Mouse (Mus musculus) liver, adult 2 months (tissue): ENCODE results near the gene Sall2.
A peak's percentile ranks its signal among the peaks of the same experiment; 100 is the strongest.

Experiments used
- CTCF ChIP-seq: fragments of 200-500 bp; IDR thresholded peaks from 2 replicates; pipeline ENCODE4 v1.5.1; 2011; ENCODE audit warnings: low read depth, low read length, control low read depth
- POLR2A ChIP-seq: fragments of 200-500 bp; IDR thresholded peaks from 2 replicates; pipeline ENCODE4 v1.6.1; 2011; ENCODE audit warnings: low read length, control low read depth; ENCODE audit not compliant: insufficient read depth; ENCODE audit errors: extremely low read depth

GRCm38 (mm10) chr14:52295558-52296264 lies 32.9 kb downstream of the Sall2 start:
- TF ChIP-seq CTCF (peak; percentile 34; the same call in 1 of the 2 replicates), POLR2A (no peak)
